Mouse (Mus musculus): ENCODE measurements at regions not wholly inside any gene's neighbourhood (a gene's known extent, or its start where the extent isn't known, plus 50 kb on each side); places are given as distances from the start of the nearest gene placed in this dataset.

GRCm38 (mm10) chr9:63038031-63038430 is 50.3 kb upstream of the Pias1 start:
- DNase-seq, result no peak

Measured in embryo, embryonic 11 days (tissue).